Mouse (Mus musculus): ENCODE results near the gene Shf. TPM values are rescaled to one million over a fixed set of nuclear protein-coding genes. Genes with fewer than 3 reads are reported as not detected.
A peak's percentile ranks its signal among the peaks of the same experiment; 100 is the strongest.

The Shf gene
- polyA plus RNA-seq, 1 experiment from 2014 or later, result 8.6 TPM

GRCm38 (mm10) chr2:122302574-122303241 lies 66.3 kb downstream of the Shf start:
- DNase-seq (ENCODE audit: low spot score) (peak; percentile 84), ATAC-seq (replicated peaks; ENCODE audit: insufficient number of reproducible peaks, low FRiP score, low TSS enrichment, low read depth) (no peak)
- no peak overlapping the region for H3K4me3 ChIP-seq (ENCODE audit: low read depth, low read length)
- no peak overlapping the region for H3K27ac ChIP-seq (replicated peaks; ENCODE audit: low read depth, low read length)
- H3K27me3 ChIP-seq (ENCODE audit: control insufficient read depth, insufficient read depth, low read length), result peaks cover 56% of the 10 kb centered on the region
- H3K36me3 ChIP-seq (replicated peaks; ENCODE audit: control insufficient read depth, insufficient read depth, low read depth, low read length), result no peaks in the 10 kb centered on the region
- no peak overlapping the region for H3K4me2 ChIP-seq (ENCODE audit: low read depth, low read length)
- H3K9ac ChIP-seq (replicated peaks; ENCODE audit: low read length), result no peak overlapping the region
- WGBS, result 10% methylated on average over 9 of the region's 9 CpGs
- H3K4me1 ChIP-seq (ENCODE audit: control insufficient read depth, insufficient read depth, low read length), result peaks cover 2% of the 10 kb centered on the region; the same call in 1 of the 2 replicates
- no peaks in the 10 kb centered on the region for H3K9me3 ChIP-seq (replicated peaks; ENCODE audit: control insufficient read depth, low read length)

- ATAC-seq (replicated peaks; ENCODE audit: insufficient number of reproducible peaks, low FRiP score, low TSS enrichment, low read depth) (no peak), DNase-seq (ENCODE audit: low spot score) (no peak)
- 9% methylated on average over 23 of the region's 23 CpGs for WGBS
- no peak overlapping the region for H3K27ac ChIP-seq (replicated peaks; ENCODE audit: low read depth, low read length)
- H3K9ac ChIP-seq (replicated peaks; ENCODE audit: low read length), result no peak overlapping the region
- peak overlapping the region; percentile 32 for H3K4me2 ChIP-seq (ENCODE audit: low read depth, low read length)
- peaks cover 62% of the 10 kb centered on the region for H3K27me3 ChIP-seq (ENCODE audit: control insufficient read depth, insufficient read depth, low read length)
- H3K4me1 ChIP-seq (ENCODE audit: control insufficient read depth, insufficient read depth, low read length), result peaks cover 4% of the 10 kb centered on the region; the same call in 1 of the 2 replicates
- peak overlapping the region; percentile 26 for H3K4me3 ChIP-seq (ENCODE audit: low read depth, low read length)
- H3K36me3 ChIP-seq (replicated peaks; ENCODE audit: control insufficient read depth, insufficient read depth, low read depth, low read length), result no peaks in the 10 kb centered on the region
- no peaks in the 10 kb centered on the region for H3K9me3 ChIP-seq (replicated peaks; ENCODE audit: control insufficient read depth, low read length)
These were observed 66.9 kb downstream of the Shf start for GRCm38 (mm10) chr2:122301921-122302573.

GRCm38 (mm10) chr2:122301081-122301920 lies 67.7 kb downstream of the Shf start:
- Histone ChIP-seq H3K9ac (replicated peaks; ENCODE audit: low read length) (no peak overlapping the region), H3K4me1 (ENCODE audit: control insufficient read depth, insufficient read depth, low read length) (peaks cover 4% of the 10 kb centered on the region; the same call in 1 of the 2 replicates), H3K36me3 (replicated peaks; ENCODE audit: control insufficient read depth, insufficient read depth, low read depth, low read length) (no peaks in the 10 kb centered on the region), H3K9me3 (replicated peaks; ENCODE audit: control insufficient read depth, low read length) (no peaks in the 10 kb centered on the region), H3K27me3 (ENCODE audit: control insufficient read depth, insufficient read depth, low read length) (peaks cover 67% of the 10 kb centered on the region), H3K4me3 (ENCODE audit: low read depth, low read length) (peak overlapping the region; percentile 26), H3K27ac (replicated peaks; ENCODE audit: low read depth, low read length) (no peak overlapping the region), H3K4me2 (ENCODE audit: low read depth, low read length) (peak overlapping the region; percentile 32)
- DNase-seq (ENCODE audit: low spot score) (peak; percentile 21), ATAC-seq (replicated peaks; ENCODE audit: insufficient number of reproducible peaks, low FRiP score, low TSS enrichment, low read depth) (no peak; the same call in 1 of the 2 replicates)
- under 1% methylated on average over 48 of the region's 48 CpGs for WGBS

GRCm38 (mm10) chr2:122300656-122301020 lies 68.3 kb downstream of the Shf start:
- Histone ChIP-seq H3K27me3 (ENCODE audit: control insufficient read depth, insufficient read depth, low read length) (peaks cover 70% of the 10 kb centered on the region), H3K9ac (replicated peaks; ENCODE audit: low read length) (no peak overlapping the region), H3K9me3 (replicated peaks; ENCODE audit: control insufficient read depth, low read length) (no peaks in the 10 kb centered on the region), H3K4me1 (ENCODE audit: control insufficient read depth, insufficient read depth, low read length) (peaks cover 4% of the 10 kb centered on the region; the same call in 1 of the 2 replicates), H3K27ac (replicated peaks; ENCODE audit: low read depth, low read length) (no peak overlapping the region), H3K4me3 (ENCODE audit: low read depth, low read length) (no peak overlapping the region), H3K4me2 (ENCODE audit: low read depth, low read length) (no peak overlapping the region), H3K36me3 (replicated peaks; ENCODE audit: control insufficient read depth, insufficient read depth, low read depth, low read length) (no peaks in the 10 kb centered on the region)
- WGBS, result 6% methylated on average over 14 of the region's 14 CpGs
- ATAC-seq (replicated peaks; ENCODE audit: insufficient number of reproducible peaks, low FRiP score, low TSS enrichment, low read depth) (no peak), DNase-seq (ENCODE audit: low spot score) (no peak)

GRCm38 (mm10) chr2:122299911-122300655 lies 68.9 kb downstream of the Shf start:
- no peak overlapping the region for H3K27ac ChIP-seq (replicated peaks; ENCODE audit: low read depth, low read length)
- peaks cover 71% of the 10 kb centered on the region for H3K27me3 ChIP-seq (ENCODE audit: control insufficient read depth, insufficient read depth, low read length)
- H3K36me3 ChIP-seq (replicated peaks; ENCODE audit: control insufficient read depth, insufficient read depth, low read depth, low read length), result no peaks in the 10 kb centered on the region
- H3K4me1 ChIP-seq (ENCODE audit: control insufficient read depth, insufficient read depth, low read length), result peaks cover 4% of the 10 kb centered on the region; the same call in 1 of the 2 replicates
- ATAC-seq (replicated peaks; ENCODE audit: insufficient number of reproducible peaks, low FRiP score, low TSS enrichment, low read depth) (no peak), DNase-seq (ENCODE audit: low spot score) (no peak)
- no peak overlapping the region for H3K4me3 ChIP-seq (ENCODE audit: low read depth, low read length)
- WGBS, result 9% methylated on average over 14 of the region's 14 CpGs
- H3K4me2 ChIP-seq (ENCODE audit: low read depth, low read length), result no peak overlapping the region
- no peaks in the 10 kb centered on the region for H3K9me3 ChIP-seq (replicated peaks; ENCODE audit: control insufficient read depth, low read length)
- H3K9ac ChIP-seq (replicated peaks; ENCODE audit: low read length), result no peak overlapping the region

Other genes with a start within 250 kb of the Shf start
- 153 and 159 TPM in 2 replicates for gene B2m, start 221.5 kb downstream of the Shf start, polyA plus RNA-seq (2014; fragmentation: Nextera tagmentation; extraction: Ambion mirVana)
- gene Trim69, start 208.5 kb downstream of the Shf start, polyA plus RNA-seq (2014; fragmentation: Nextera tagmentation; extraction: Ambion mirVana), result not detected in 2 replicates
- gene Patl2, start 183.0 kb downstream of the Shf start, polyA plus RNA-seq (2014; fragmentation: Nextera tagmentation; extraction: Ambion mirVana), result 0.11 TPM in 1 of 2 replicates, not detected in the other
- not detected in 2 replicates for gene Terb2, start 182.9 kb downstream of the Shf start, polyA plus RNA-seq (2014; fragmentation: Nextera tagmentation; extraction: Ambion mirVana)
- gene Sord, start 134.4 kb downstream of the Shf start, polyA plus RNA-seq (2014; fragmentation: Nextera tagmentation; extraction: Ambion mirVana), result 29.3 and 29.9 TPM in 2 replicates
- gene Duox2, start 70.7 kb downstream of the Shf start, polyA plus RNA-seq (2014; fragmentation: Nextera tagmentation; extraction: Ambion mirVana), result not detected in 2 replicates
- not detected in 2 replicates for gene Duoxa2, start 70.3 kb downstream of the Shf start, polyA plus RNA-seq (2014; fragmentation: Nextera tagmentation; extraction: Ambion mirVana)
- gene Duoxa1, start 55.4 kb downstream of the Shf start, polyA plus RNA-seq (2014; fragmentation: Nextera tagmentation; extraction: Ambion mirVana), result 0.90 TPM in 1 of 2 replicates, not detected in the other
- gene Duox1, start 53.5 kb downstream of the Shf start, polyA plus RNA-seq (2014; fragmentation: Nextera tagmentation; extraction: Ambion mirVana), result 0.06 and 0.10 TPM in 2 replicates
- gene Slc28a2, start 57.3 kb upstream of the Shf start, polyA plus RNA-seq (2014; fragmentation: Nextera tagmentation; extraction: Ambion mirVana), result 0.15 and 0.28 TPM in 2 replicates
- gene Gm14085, start 115.8 kb upstream of the Shf start, polyA plus RNA-seq (2014; fragmentation: Nextera tagmentation; extraction: Ambion mirVana), result not detected in 2 replicates
- gene Gatm, start 242.1 kb upstream of the Shf start, polyA plus RNA-seq (2014; fragmentation: Nextera tagmentation; extraction: Ambion mirVana), result 10.4 and 12.2 TPM in 2 replicates